Mouse (Mus musculus) kidney, postnatal 36 days (tissue): Measurements from ENCODE around the gene Coch.
"Not testable (repeated sequence)": the region's sequence is repeated elsewhere in the genome, so short reads cannot be mapped to it uniquely, and the experiment has no call there.

Experiments
- DNase-seq, 2 experiments: peaks; one replicate each; pipeline ENCODE4 v3.0.0; 2021 to 2022; ENCODE audit warnings: mixed read lengths in 2 of 2

The Coch gene

GRCm38 (mm10) chr12:51641871-51642270 is 48.7 kb downstream of the Coch start:
- no peak for DNase-seq

GRCm38 (mm10) chr12:51649401-51649800 is 56.3 kb downstream of the Coch start:
- DNase-seq: not testable (repeated sequence)
